Mouse (Mus musculus): ENCODE measurements at regions not wholly inside any gene's neighbourhood (a gene's known extent, or its start where the extent isn't known, plus 50 kb on each side); places are given as distances from the start of the nearest gene placed in this dataset. TPM values are rescaled to one million over a fixed set of nuclear protein-coding genes. Genes with fewer than 3 reads are reported as not detected.

Small RNAs in the stretch of these regions (microRNA-seq; reads per million reads assigned to microRNA genes)
- gene Gm22802, result not detected
